Mouse (Mus musculus) right cerebral cortex, postnatal 25 days (tissue): Measurements from ENCODE around the gene Slc26a11.
A peak's percentile ranks its signal among the peaks of the same experiment; 100 is the strongest.
"Not testable (repeated sequence)": the region's sequence is repeated elsewhere in the genome, so short reads cannot be mapped to it uniquely, and the experiment has no call there.

ENCODE experiments used
- DNase-seq: peaks from one replicate; pipeline ENCODE4 v3.0.0; 2022

The Slc26a11 gene

GRCm38 (mm10) chr11:119362769-119363533, 7.6 kb downstream of the Slc26a11 start:
- no peak for DNase-seq

DNA sequence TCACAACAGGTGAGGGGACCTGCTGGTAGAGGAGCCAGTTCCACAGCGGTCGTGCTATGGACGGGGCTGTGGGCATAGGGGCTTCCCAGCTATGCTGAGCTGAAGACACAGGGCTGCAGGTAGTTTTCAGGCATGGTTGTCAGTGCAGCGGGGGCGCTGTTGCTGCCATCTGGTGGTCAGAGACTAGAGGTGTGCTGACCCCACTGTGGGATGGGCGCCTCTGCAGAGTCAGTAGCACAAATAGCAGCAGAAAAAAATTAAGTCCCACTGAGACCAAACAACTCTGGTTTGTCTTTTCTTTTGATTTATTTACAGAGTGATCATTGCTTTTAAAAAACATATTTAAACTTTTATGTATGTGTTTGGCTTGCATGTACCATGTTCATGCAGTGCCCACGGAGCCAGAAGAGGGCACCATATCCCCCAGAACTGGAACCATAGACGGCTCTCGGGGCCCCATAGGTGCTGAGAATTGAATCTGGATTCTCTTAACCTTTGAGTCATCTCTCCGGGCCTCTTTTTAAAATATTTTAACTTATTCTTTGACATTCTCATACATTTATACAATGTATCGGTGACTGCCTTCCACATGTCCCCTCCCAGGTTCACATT, 8.3 kb downstream of the Slc26a11 start:
- peak; percentile 53 for DNase-seq

DNA sequence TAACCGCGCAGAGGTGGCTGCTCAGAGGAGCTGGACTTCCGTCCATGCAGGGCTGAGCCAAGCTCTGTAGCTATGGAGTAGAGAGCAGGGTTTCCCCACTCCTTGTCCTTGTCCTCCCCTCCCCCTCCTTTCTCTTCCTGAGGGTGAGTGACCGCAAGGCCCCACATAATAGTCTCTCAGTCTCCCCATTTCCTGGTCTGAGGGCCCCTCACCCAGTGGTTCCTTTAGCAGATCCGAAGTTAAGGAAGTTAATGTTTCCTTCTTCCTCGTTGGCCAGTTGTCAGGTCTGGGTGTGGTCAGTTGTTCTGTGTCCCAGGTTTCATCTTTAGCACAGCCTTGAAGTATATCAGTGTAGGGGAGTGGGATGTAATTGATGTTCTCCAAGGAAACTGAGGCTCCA, 20.1 kb downstream of the Slc26a11 start:
- no peak for DNase-seq

DNA sequence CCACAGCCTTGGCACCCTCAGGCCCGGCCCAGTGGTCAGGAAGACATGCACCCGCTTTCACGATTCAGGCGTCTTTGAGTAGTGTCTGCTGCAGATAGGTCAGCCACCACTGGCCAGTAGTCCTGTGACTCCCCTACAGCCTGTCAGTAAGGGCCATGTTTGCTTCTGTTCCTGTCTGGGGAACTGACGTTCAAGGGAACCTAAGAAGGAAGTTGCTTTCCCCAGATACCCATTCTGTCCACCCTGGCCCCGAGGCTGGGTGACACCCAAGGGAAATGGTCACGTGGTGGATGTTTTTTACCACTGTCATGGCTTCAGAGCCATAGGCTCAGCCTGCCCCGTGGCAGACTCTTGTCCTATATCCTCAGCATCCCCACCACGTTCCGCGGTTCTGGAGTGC, 22.0 kb downstream of the Slc26a11 start:
- DNase-seq: no peak

GRCm38 (mm10) chr11:119378551-119378950, 23.2 kb downstream of the Slc26a11 start:
- no peak for DNase-seq

DNA sequence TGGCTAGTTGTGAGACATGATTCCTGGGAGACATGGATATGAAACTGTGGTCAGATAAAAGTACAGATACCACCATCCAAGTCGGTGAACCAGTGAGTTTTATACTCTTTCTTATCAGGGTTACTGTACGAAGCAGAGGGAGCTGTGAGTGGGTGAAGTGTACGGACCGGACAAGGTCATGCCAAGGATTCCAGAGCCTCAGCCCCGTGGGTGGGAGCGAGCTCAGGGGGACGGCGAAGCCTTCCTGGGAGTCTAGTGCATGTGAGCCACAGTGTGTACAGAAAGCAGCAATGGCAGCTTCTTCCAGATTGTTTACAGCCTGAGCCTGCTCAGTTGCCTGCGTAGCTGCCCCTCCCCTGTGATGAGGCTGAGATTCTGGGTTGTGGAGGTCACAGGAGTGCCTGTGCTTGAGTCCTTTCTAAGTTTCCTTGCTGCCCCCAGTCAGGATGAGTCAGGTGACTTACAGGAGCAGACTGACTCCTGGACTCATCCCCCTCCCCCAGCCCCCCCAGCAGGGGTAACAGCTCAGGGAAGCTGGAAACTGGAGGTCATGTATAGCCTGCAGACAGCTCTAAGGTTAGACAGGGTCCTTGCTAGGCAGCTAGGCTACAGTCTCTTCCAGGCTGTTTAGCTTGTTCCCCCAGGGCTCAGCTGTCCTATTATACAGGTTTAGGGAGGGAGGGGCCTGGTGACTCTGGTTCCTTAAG, 26.4 kb downstream of the Slc26a11 start:
- DNase-seq: no peak

DNA sequence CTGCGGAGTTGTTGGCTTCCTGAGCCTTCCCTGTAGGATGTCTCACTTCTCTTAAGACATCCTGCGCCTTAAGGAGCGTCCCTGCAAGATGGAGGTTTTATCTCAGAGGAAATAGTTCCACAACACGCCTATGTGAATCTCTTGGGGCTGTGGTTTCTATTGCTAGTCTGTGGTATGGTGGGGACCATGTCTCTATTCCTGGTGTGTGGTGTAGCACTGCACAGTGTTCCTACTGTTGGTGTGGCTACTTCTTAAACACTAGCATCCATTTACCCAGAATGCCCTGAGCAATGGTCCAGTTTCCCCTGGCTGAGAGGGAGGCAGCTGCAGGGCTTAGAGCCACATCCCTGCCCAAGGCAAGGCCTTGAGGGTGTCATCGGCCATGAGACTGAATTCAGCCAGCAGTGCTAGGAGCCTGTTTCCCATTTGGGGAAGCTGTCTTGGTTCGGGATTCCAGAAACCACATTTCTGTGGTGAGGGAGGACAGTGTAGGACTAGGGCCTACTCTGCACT, 27.0 kb downstream of the Slc26a11 start:
- DNase-seq: no peak

DNA sequence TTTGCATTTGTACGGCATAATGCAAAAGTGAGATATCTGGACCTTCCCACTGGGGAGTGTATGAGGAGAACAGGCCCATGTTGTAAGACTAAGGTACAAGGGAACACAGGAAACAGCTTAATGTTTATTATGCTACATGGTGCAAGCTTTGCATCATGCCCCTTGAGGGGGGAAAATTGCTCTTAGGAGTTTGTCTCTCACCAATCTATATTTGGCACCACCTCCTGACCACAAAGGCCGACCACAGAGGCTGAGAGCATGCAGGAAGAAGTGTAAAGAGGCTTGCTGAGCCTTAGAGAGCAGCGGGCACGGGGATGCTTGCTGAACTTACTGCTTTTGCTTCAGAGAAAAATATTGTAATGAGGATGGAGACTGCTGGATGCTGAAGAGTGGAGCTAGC, 29.5 kb downstream of the Slc26a11 start:
- DNase-seq: no peak

GRCm38 (mm10) chr11:119386306-119386705, 30.9 kb downstream of the Slc26a11 start:
- no peak for DNase-seq

GRCm38 (mm10) chr11:119387273-119387672, 31.9 kb downstream of the Slc26a11 start:
- DNase-seq: not testable (repeated sequence)

GRCm38 (mm10) chr11:119389851-119390270, 34.5 kb downstream of the Slc26a11 start:
- DNase-seq: peak; percentile 42

- peak; percentile 27 for DNase-seq
These were observed 35.2 kb downstream of the Slc26a11 start for GRCm38 (mm10) chr11:119390271-119391231.

- DNase-seq: no peak
These were observed 36.1 kb downstream of the Slc26a11 start for GRCm38 (mm10) chr11:119391386-119392000.

- DNase-seq: no peak
These were observed 36.8 kb downstream of the Slc26a11 start for GRCm38 (mm10) chr11:119392001-119392614.

GRCm38 (mm10) chr11:119392800-119393482, 37.6 kb downstream of the Slc26a11 start, which contains the start of gene Rnf213:
TSS of gene Rnf213 (plus strand) at chr11:119393100.
- DNase-seq: peak; percentile 25

GRCm38 (mm10) chr11:119393483-119393804, 38.1 kb downstream of the Slc26a11 start:
- no peak for DNase-seq

DNA sequence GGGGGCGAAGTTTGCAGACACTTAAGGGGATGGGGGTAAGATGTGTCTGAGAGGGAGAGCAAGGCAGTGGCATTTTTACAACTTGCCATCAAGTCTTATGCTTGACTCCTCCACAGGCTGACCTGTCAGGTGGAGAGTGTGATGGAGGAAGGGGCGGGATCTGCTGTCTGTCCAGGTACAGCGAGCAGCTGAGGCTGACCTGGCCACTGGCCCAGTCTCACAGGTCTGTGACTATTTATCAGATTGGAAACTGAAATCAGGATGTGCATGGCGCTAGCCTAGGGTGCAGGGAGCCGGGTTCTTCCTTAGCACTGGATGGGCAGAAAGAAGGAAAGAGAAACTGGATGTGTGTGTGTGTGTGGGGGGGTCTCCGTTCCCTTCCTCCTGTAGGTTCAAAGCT, 38.9 kb downstream of the Slc26a11 start:
- no peak for DNase-seq

DNA sequence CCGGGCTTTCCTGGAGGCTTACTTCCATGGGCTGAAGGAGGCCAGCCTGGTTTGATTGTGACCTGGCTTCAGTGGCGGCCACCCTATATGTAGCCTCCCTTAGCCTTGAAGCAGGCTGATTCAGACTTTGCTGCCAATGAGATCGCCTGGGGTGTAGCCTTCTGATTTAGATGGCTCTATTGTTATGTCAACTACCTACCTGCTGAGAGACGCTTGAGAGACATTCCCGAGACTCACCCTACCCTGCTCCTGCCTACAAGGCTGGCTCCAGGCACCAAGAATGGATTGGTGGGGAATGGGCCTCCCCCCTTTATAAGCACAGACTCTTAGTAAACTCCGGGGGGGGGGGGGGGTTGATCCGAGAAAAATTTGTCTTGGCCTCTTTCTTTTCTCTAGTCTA, 40.0 kb downstream of the Slc26a11 start:
- no peak for DNase-seq

GRCm38 (mm10) chr11:119395931-119396330, 40.6 kb downstream of the Slc26a11 start:
- DNase-seq: no peak

- DNase-seq: no peak
These were observed 41.1 kb downstream of the Slc26a11 start for GRCm38 (mm10) chr11:119396461-119396860.
